Mouse (Mus musculus) right cerebral cortex, postnatal 36 days (tissue): ENCODE measurements around the gene Srprb.
A peak's percentile ranks its signal among the peaks of the same experiment; 100 is the strongest.

Source experiments
- DNase-seq, 2 experiments: peaks; one replicate each; pipeline ENCODE4 v3.0.0; 2022; ENCODE audit warnings: low spot score in 2 of 2, mixed read lengths in 1 of 2

The Srprb gene

GRCm38 (mm10) chr9:103201561-103202260 lies at the start of gene Srprb:
Gene Srprb, minus strand, starts transcription at chr9:103202137.
- peak; percentile 91 to 94 for DNase-seq

GRCm38 (mm10) chr9:103248618-103249017 lies 46.7 kb upstream of the Srprb start:
- DNase-seq: no peak

- DNase-seq: no peak
Measured at GRCm38 (mm10) chr9:103246526-103247168, 44.7 kb upstream of the Srprb start.

- no peak for DNase-seq
Measured at GRCm38 (mm10) chr9:103243640-103244039, 41.7 kb upstream of the Srprb start.

GRCm38 (mm10) chr9:103241206-103241605 lies 39.3 kb upstream of the Srprb start:
- DNase-seq: no peak

- DNase-seq: no peak
Measured at GRCm38 (mm10) chr9:103239471-103239870, 37.5 kb upstream of the Srprb start.

- DNase-seq: no peak
Measured at GRCm38 (mm10) chr9:103234565-103235165, 32.7 kb upstream of the Srprb start.

- no peak for DNase-seq
Measured at GRCm38 (mm10) chr9:103234059-103234458, 32.1 kb upstream of the Srprb start.

- no peak for DNase-seq
Measured at GRCm38 (mm10) chr9:103233006-103233395, 31.1 kb upstream of the Srprb start.

GRCm38 (mm10) chr9:103232232-103233005 lies 30.5 kb upstream of the Srprb start:
- DNase-seq: no peak

GRCm38 (mm10) chr9:103230151-103230951 lies 28.4 kb upstream of the Srprb start, which contains the start of the genes Gm20425 and Trf:
Gene Gm20425, minus strand, starts transcription at chr9:103230307.
Gene Trf, minus strand, starts transcription at chr9:103230444.
- DNase-seq: peak; percentile 30 to 38

- no peak for DNase-seq
Measured at GRCm38 (mm10) chr9:103229037-103229867, 27.3 kb upstream of the Srprb start.

- no peak for DNase-seq
Measured at GRCm38 (mm10) chr9:103228370-103229003, 26.6 kb upstream of the Srprb start.

- DNase-seq: no peak
Measured at GRCm38 (mm10) chr9:103227760-103228159, 25.8 kb upstream of the Srprb start.

- DNase-seq: no peak
Measured at GRCm38 (mm10) chr9:103226806-103227205, 24.9 kb upstream of the Srprb start.

GRCm38 (mm10) chr9:103225464-103225863 lies 23.5 kb upstream of the Srprb start:
- DNase-seq: no peak

- DNase-seq: no peak
Measured at GRCm38 (mm10) chr9:103224721-103225120, 22.8 kb upstream of the Srprb start.

GRCm38 (mm10) chr9:103214281-103214680 lies 12.3 kb upstream of the Srprb start:
- DNase-seq: no peak

GRCm38 (mm10) chr9:103213631-103214030 lies 11.7 kb upstream of the Srprb start:
- DNase-seq: no peak
